Mouse (Mus musculus): ENCODE measurements around the gene Thegl.

DNA sequence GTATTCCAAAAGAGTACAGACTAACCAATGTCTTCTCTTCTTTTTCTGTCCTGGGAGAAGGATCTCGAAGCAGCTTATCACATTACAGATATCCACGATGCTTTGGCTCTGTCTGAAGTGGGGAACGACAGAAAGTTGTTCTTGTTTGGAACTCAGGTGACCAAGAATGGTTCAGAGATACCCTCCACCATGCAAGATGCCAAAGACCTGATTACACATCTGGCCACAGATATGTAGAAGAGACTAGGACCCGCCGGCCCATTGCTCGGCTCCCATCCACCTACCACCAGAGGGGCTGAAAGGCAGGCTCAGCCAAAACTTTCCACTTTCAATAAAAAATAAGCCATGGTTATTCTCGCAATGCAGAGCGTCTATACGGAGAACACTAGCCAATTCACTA lies 5.5 kb upstream of the Thegl start:
- TF ChIP-seq CTCF (IDR thresholded peaks at IDR 0.05; ENCODE audit: low read depth) (no peak), EP300 (IDR thresholded peaks at IDR 0.05; ENCODE audit: low read depth) (no peak)

Data from heart, postnatal 0 days (tissue).